Mouse (Mus musculus) liver, embryonic 13.5 days (tissue): ENCODE measurements around the gene Msmp. TPM values are rescaled to one million over a fixed set of nuclear protein-coding genes. Genes with fewer than 3 reads are reported as not detected.

Experiments
- ATAC-seq: fragments of 200-750 bp; cut with Nextera tagmentation; 2 replicates; pipeline ENCODE4 v1.8.0; 2017; ENCODE audit warnings: low read depth, mild to moderate bottlenecking, moderate number of reproducible peaks, moderate library complexity
- DNase-seq: peaks from one replicate; pipeline ENCODE4 v3.0.0; 2022
- H3K27ac ChIP-seq: fragments of 300-500 bp; sonication (generic); 2 replicates; pipeline ENCODE4 v1.5.1; 2015; ENCODE audit warnings: moderate library complexity, mild to moderate bottlenecking, inconsistent platforms
- H3K27me3 ChIP-seq: fragments of 300-500 bp; sonication (generic); 2 replicates; pipeline ENCODE4 v1.6.1; 2015; ENCODE audit warnings: mild to moderate bottlenecking, inconsistent platforms
- H3K36me3 ChIP-seq: fragments of 300-500 bp; sonication (generic); 2 replicates; pipeline ENCODE4 v1.6.1; 2015; ENCODE audit warnings: mild to moderate bottlenecking, inconsistent platforms
- H3K4me1 ChIP-seq: fragments of 300-500 bp; sonication (generic); replicated peaks from 2 replicates; pipeline ENCODE4 v1.6.1; 2015; ENCODE audit warnings: inconsistent platforms
- H3K4me2 ChIP-seq: fragments of 300-500 bp; sonication (generic); 2 replicates; pipeline ENCODE4 v1.6.1; 2015; ENCODE audit warnings: inconsistent platforms, mild to moderate bottlenecking, moderate library complexity
- H3K4me3 ChIP-seq: fragments of 300-500 bp; sonication (generic); replicated peaks from 2 replicates; pipeline ENCODE4 v1.5.1; 2015; ENCODE audit warnings: mild to moderate bottlenecking, inconsistent platforms
- H3K9ac ChIP-seq: fragments of 300-500 bp; sonication (generic); 2 replicates; pipeline ENCODE4 v1.6.1; 2015; ENCODE audit warnings: mild to moderate bottlenecking, inconsistent platforms
- H3K9me3 ChIP-seq: fragments of 300-500 bp; sonication (generic); replicated peaks from 2 replicates; pipeline ENCODE4 v1.6.1; 2016; ENCODE audit warnings: inconsistent platforms
- WGBS: fragments of 180-500 bp; shearing (Covaris S2); methylation state at CpG from one replicate; pipeline ENCODE4 v1.1.7; 2015; ENCODE audit not compliant: insufficient replicate concordance; 5-methylcytosine and 5-hydroxymethylcytosine counted together
- polyA plus RNA-seq: library from polyadenylated mRNA; unstranded; fragments of >200 nt; fragmentation: Nextera tagmentation; extraction: Ambion mirVana; gene quantifications from 2 replicates; pipeline ENCODE4 v1.2.1, GENCODE M21; 2015

Msmp gene
- polyA plus RNA-seq, 1 experiment from 2014 or later: not detected

DNA sequence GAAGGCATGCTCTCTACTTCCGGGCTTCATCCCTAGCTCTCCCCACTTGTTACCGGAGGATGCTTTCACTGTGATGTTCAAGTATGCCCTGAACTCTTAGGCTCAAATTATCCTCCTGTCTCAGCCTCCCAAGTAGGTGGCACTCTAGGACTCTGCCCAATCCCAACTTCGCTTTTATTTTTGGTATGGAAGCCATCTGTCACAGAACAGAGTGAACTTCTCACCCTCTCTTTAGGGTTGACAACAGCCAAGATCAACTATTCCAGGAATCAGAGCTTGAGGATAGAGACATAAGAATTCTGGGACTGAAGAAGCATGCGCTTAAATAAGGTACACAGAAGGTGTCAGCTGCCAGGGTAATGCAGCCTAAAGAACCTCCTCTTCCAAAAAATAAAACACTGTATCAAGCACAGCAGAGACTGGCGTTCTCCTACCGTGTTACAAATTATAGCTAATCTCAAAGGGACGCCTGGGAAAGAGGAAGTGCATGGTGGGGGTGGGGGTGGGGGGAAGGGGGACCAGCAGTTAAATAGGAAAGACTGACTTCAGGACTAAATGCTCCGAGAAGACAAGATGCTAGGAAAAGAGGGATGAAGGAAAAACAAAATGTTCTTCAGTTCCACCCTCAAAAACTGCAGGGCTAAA lies 6.9 kb downstream of the Msmp start:
- Histone ChIP-seq H3K4me3 (peak overlapping the region; percentile 76), H3K4me1 (peaks cover 65% of the 10 kb centered on the region), H3K27me3 (no peaks in the 10 kb centered on the region), H3K27ac (peak overlapping the region; percentile 88), H3K9me3 (no peaks in the 10 kb centered on the region), H3K9ac (peak overlapping the region; percentile 89), H3K4me2 (peak overlapping the region; percentile 91), H3K36me3 (peaks cover 44% of the 10 kb centered on the region)
- ATAC-seq (no peak), DNase-seq (no peak)
- WGBS: 24% methylated on average over 8 of the region's 8 CpGs

DNA sequence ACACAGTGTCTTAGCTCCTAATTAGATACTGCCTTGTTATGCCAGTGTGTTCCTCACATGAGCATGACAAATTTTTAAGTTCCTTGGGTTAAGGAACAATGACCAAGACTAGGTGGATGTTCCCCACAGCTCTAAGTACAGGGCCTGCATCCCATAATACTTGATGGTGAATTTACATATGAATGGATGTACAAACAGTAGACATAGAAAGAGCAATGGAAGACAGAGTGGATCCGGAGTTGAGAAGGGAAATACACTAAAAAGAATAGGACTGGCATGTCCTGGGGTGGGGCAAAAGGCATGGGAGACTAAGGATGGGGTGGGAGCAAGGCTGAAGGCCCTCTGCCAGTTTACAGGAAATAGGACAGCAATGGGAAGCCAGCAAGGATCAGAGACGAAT lies 8.9 kb downstream of the Msmp start:
- no peak for DNase-seq
- no peaks in the 10 kb centered on the region for H3K9me3 ChIP-seq
- peak overlapping the region; percentile 76 for H3K4me3 ChIP-seq
- H3K4me2 ChIP-seq: peak overlapping the region; percentile 91
- H3K4me1 ChIP-seq: peaks cover 56% of the 10 kb centered on the region
- no peak overlapping the region for H3K27ac ChIP-seq
- H3K9ac ChIP-seq: peak overlapping the region; percentile 52
- peaks cover 42% of the 10 kb centered on the region for H3K36me3 ChIP-seq
- WGBS: 60% methylated on average over 2 of the region's 2 CpGs
- no peaks in the 10 kb centered on the region for H3K27me3 ChIP-seq
- ATAC-seq: no peak

GRCm38 (mm10) chr4:43573561-43573960 lies 10.7 kb downstream of the Msmp start:
- H3K4me1 ChIP-seq: peaks cover 43% of the 10 kb centered on the region
- H3K9me3 ChIP-seq: no peaks in the 10 kb centered on the region
- ATAC-seq: no peak
- H3K4me3 ChIP-seq: no peak overlapping the region
- no peak overlapping the region for H3K27ac ChIP-seq
- H3K4me2 ChIP-seq: no peak overlapping the region
- H3K9ac ChIP-seq: no peak overlapping the region
- WGBS: 85% methylated on average over 4 of the region's 4 CpGs
- H3K36me3 ChIP-seq: peaks cover 58% of the 10 kb centered on the region
- DNase-seq: no peak
- no peaks in the 10 kb centered on the region for H3K27me3 ChIP-seq

- 65% methylated on average over 6 of the region's 6 CpGs for WGBS
- Histone ChIP-seq H3K4me3 (no peak overlapping the region), H3K4me1 (peaks cover 27% of the 10 kb centered on the region), H3K9me3 (no peaks in the 10 kb centered on the region), H3K27me3 (no peaks in the 10 kb centered on the region), H3K27ac (peak overlapping the region; percentile 26; the same call in 1 of the 2 replicates), H3K36me3 (peaks cover 79% of the 10 kb centered on the region), H3K4me2 (no peak overlapping the region), H3K9ac (no peak overlapping the region)
- DNase-seq (no peak), ATAC-seq (no peak)
Observed at GRCm38 (mm10) chr4:43571395-43572045, 12.8 kb downstream of the Msmp start.

GRCm38 (mm10) chr4:43567140-43567539 lies 17.2 kb downstream of the Msmp start:
- no peak overlapping the region for H3K4me2 ChIP-seq
- H3K27me3 ChIP-seq: no peaks in the 10 kb centered on the region
- H3K9ac ChIP-seq: no peak overlapping the region
- no peak overlapping the region for H3K27ac ChIP-seq
- 89% methylated on average over 9 of the region's 9 CpGs for WGBS
- H3K9me3 ChIP-seq: no peaks in the 10 kb centered on the region
- DNase-seq (no peak), ATAC-seq (no peak)
- H3K36me3 ChIP-seq: peaks cover 77% of the 10 kb centered on the region
- H3K4me3 ChIP-seq: no peak overlapping the region
- peaks cover 17% of the 10 kb centered on the region for H3K4me1 ChIP-seq

DNA sequence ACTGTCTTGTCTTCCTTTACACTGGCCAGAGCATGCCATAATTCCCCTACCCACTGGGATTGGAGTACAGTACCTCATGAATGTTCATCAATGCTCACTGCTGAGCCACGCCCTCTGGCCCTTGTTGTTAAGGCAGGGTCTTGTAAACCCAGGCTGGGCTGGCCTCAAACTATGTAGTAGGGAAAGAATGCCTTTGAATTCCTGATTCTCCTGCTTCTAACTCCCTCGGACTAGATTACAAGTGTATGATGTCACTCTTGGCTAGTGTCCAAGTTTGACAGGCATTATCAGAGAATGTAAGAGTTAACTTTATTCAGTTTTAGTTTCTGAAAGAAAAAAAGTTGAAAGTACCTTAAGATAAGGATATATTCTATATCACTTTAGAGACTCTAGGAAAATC lies 20.1 kb downstream of the Msmp start:
- H3K9ac ChIP-seq: 0 out of 2 replicates have a peak overlapping the region, but pooled peaks have one; percentile 89
- peaks cover 36% of the 10 kb centered on the region for H3K4me1 ChIP-seq
- H3K27ac ChIP-seq: no peak overlapping the region
- DNase-seq (no peak), ATAC-seq (no peak)
- H3K36me3 ChIP-seq: peaks cover 49% of the 10 kb centered on the region
- peak overlapping the region; percentile 89; the same call in 1 of the 2 replicates for H3K4me2 ChIP-seq
- no peaks in the 10 kb centered on the region for H3K9me3 ChIP-seq
- WGBS: 63% methylated on average over 2 of the region's 2 CpGs
- 0 out of 2 replicates have a peak overlapping the region, but pooled peaks have one; percentile 72 for H3K4me3 ChIP-seq
- no peaks in the 10 kb centered on the region for H3K27me3 ChIP-seq

DNA sequence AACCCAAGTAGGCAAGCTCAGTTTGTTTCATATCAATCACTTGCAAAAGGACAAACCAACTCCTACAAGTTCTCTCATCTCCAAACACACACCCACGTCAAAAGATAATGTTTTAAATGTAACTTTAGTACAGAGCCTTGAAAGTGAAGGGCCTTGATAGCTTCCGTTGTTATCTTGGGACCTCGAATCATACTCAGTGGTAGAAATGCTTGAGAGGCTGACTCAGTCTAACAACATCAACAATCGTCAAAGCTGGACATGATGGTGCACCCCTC lies 20.8 kb downstream of the Msmp start:
- Histone ChIP-seq H3K27ac (peak overlapping the region; percentile 99), H3K36me3 (peaks cover 43% of the 10 kb centered on the region), H3K4me2 (peak overlapping the region; percentile 89), H3K4me3 (peak overlapping the region; percentile 72), H3K4me1 (peaks cover 43% of the 10 kb centered on the region), H3K9ac (peak overlapping the region; percentile 89), H3K9me3 (no peaks in the 10 kb centered on the region), H3K27me3 (no peaks in the 10 kb centered on the region)
- 25% methylated on average over 4 of the region's 4 CpGs for WGBS
- DNase-seq (no peak), ATAC-seq (no peak)

DNA sequence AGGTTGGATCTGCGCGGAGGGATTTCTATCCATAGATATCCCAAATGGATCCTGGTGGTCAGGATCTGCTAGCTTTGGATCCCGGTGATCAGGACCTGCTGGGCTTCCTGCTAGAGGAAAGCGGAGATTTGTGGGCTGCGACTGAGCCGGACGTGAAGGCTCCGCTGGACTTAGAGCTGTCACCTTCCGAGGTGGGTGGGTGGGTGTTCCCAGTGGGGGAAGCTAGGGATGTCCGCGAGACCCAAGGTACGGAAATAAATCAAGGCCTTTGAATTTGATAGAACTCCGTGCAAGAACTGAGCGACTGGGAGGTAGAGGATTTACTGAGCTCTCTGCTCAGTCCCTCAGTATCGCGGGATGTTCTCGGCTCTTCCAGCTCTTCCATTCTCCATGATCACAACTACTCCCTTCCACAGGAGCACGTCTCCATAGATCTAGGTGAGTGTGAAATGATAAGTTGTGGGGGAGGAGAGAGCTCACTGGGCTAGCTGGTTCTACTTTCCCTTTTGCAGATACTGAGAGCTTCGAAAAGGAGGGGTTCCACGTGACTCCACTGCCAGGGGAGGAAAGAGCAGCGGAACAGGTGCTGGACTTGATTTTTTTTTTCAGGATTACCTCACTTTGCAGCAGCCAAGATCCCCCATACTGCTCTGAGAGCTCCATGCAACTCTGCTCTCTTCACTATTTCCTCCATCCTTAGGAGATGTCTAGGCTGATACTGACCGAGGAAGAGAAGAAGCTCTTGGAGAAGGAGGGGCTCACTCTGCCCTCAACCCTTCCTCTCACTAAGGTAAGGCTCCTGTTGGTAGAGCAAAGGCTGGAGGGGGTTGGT lies 21.3 kb downstream of the Msmp start:
- DNase-seq: no peak
- no peak for ATAC-seq
- Histone ChIP-seq H3K4me2 (peak overlapping the region; percentile 89), H3K27ac (peak overlapping the region; percentile 99), H3K27me3 (no peaks in the 10 kb centered on the region), H3K9me3 (no peaks in the 10 kb centered on the region), H3K4me3 (peak overlapping the region; percentile 72), H3K9ac (peak overlapping the region; percentile 89), H3K4me1 (peaks cover 49% of the 10 kb centered on the region), H3K36me3 (peaks cover 37% of the 10 kb centered on the region)
- WGBS: 2% methylated on average over 22 of the region's 22 CpGs

- peak within 1 kb of the TSS; percentile 72 for H3K4me3 ChIP-seq
- peak within 1 kb of the TSS; percentile 99 for H3K27ac ChIP-seq
- H3K4me1 ChIP-seq: peaks cover 57% of the 10 kb centered on the region
- H3K36me3 ChIP-seq: peaks cover 37% of the 10 kb centered on the region
- DNase-seq: peak; percentile 94
- WGBS: under 1% methylated on average over 62 of the region's 62 CpGs
- peak; percentile 87 for ATAC-seq
- no peaks in the 10 kb centered on the region for H3K9me3 ChIP-seq
- peak within 1 kb of the TSS; percentile 89 for H3K4me2 ChIP-seq
- no peaks in the 10 kb centered on the region for H3K27me3 ChIP-seq
- H3K9ac ChIP-seq: peak within 1 kb of the TSS; percentile 89
Observed at GRCm38 (mm10) chr4:43561997-43562768, 22.1 kb downstream of the Msmp start, which contains the start of the genes Creb3 and Tln1. Creb3 (plus strand) TSS chr4:43562332. Tln1 (minus strand) TSS chr4:43562691.

- DNase-seq: peak; percentile 67
- peaks cover 62% of the 10 kb centered on the region for H3K4me1 ChIP-seq
- peak; percentile 71 for ATAC-seq
- H3K9ac ChIP-seq: peak overlapping the region; percentile 89
- WGBS: 1% methylated on average over 16 of the region's 16 CpGs
- peak overlapping the region; percentile 99 for H3K27ac ChIP-seq
- peak overlapping the region; percentile 89 for H3K4me2 ChIP-seq
- peaks cover 37% of the 10 kb centered on the region for H3K36me3 ChIP-seq
- H3K9me3 ChIP-seq: no peaks in the 10 kb centered on the region
- H3K4me3 ChIP-seq: peak overlapping the region; percentile 72
- no peaks in the 10 kb centered on the region for H3K27me3 ChIP-seq
Observed at GRCm38 (mm10) chr4:43561436-43561996, 22.8 kb downstream of the Msmp start.
